Mouse (Mus musculus) olfactory bulb, adult 2 months (tissue): ENCODE results near the gene Slc2a6.

Source experiments
- CTCF ChIP-seq: fragments of 200-500 bp; IDR thresholded peaks from 2 replicates; pipeline ENCODE4 v1.5.1; 2012; ENCODE audit warnings: low read depth, mild to moderate bottlenecking, low read length, moderate library complexity; ENCODE audit not compliant: insufficient read depth
- POLR2A ChIP-seq: fragments of 200-500 bp; IDR thresholded peaks from 2 replicates; pipeline ENCODE4 v1.6.1; 2012; ENCODE audit warnings: mild to moderate bottlenecking, low read depth, low read length, moderate library complexity; ENCODE audit not compliant: insufficient read depth

- TF ChIP-seq POLR2A (peak; percentile 87), CTCF (no peak)
These were observed 18.0 kb downstream of the Slc2a6 start, which contains the start of gene Cacfd1 for GRCm38 (mm10) chr2:27009714-27010244.
